Mouse (Mus musculus) left cerebral cortex, adult 2 months (tissue): Measurements from ENCODE around the gene 9530053A07Rik. TPM values are rescaled to one million over a fixed set of nuclear protein-coding genes. Genes with fewer than 3 reads are reported as not detected.
A peak's percentile ranks its signal among the peaks of the same experiment; 100 is the strongest.

Experiments used
- DNase-seq, 2 experiments: peaks; one replicate each; pipeline ENCODE4 v3.0.0; 2021 to 2022; ENCODE audit warnings: low spot score in 2 of 2, mixed read lengths in 1 of 2; ENCODE audit errors: extremely low spot score in 1 of 2
- H3K27ac ChIP-seq: fragments of 200-600 bp; 2 replicates; pipeline ENCODE4 v1.8.1; 2022
- H3K4me3 ChIP-seq: fragments of 200-600 bp; 2 replicates; pipeline ENCODE4 v1.8.1; 2022
- CTCF ChIP-seq: fragments of 200-600 bp; IDR thresholded peaks from 2 replicates; pipeline ENCODE4 v1.8.1; 2022; ENCODE audit warnings: antibody characterized with exemption, mild to moderate bottlenecking, moderate library complexity
- intact Hi-C: fragments of 180-260 bp; cut with DNase I; formaldehyde crosslinking; loops from one replicate; pipeline ENCODE4 v1.15.1; 2025
- total RNA-seq, 2 experiments: library from RNA; stranded (reverse); gene quantifications; 2 replicates each; pipeline ENCODE4 v1.2.3; 2021

9530053A07Rik gene
- total RNA-seq, 2 experiments from 2014 or later: 0.09 TPM; not detected in 1

DNA sequence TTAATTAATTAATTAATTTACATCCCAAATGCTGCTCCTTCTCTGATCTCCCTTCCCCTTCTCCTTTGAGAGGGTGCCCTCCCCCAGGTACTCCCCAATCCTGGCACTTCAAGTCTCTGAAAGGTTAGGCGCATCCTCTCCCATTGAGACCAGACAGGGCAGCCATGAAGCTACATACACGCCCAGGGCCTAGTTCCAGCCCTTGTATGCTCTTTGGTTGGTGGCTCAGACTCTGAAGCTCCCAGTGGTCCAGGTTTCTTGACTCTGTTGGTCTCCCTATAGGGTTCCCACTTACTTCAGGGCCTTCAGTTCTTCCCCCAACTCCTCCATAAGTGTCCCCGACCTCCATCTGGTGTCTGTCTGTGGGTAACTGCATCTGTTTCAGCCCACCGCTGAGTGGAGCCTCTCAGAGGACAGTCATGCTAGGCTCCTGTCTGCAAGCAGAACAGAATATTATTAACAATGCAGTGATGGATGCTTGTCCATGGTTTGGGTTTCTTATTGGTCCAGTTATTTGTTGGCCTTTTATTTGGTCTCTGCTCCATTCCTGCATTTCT is 76.9 kb downstream of the 9530053A07Rik start:
- peak; percentile 39 for TF ChIP-seq CTCF
- Histone ChIP-seq H3K27ac (no peak overlapping the region), H3K4me3 (no peak overlapping the region)
- intact Hi-C loops: loop anchor here (5.0 kb wide), 1 partner anchor 61 kb away; the partner anchor contains the start of gene Eid2
- no peak for DNase-seq

DNA sequence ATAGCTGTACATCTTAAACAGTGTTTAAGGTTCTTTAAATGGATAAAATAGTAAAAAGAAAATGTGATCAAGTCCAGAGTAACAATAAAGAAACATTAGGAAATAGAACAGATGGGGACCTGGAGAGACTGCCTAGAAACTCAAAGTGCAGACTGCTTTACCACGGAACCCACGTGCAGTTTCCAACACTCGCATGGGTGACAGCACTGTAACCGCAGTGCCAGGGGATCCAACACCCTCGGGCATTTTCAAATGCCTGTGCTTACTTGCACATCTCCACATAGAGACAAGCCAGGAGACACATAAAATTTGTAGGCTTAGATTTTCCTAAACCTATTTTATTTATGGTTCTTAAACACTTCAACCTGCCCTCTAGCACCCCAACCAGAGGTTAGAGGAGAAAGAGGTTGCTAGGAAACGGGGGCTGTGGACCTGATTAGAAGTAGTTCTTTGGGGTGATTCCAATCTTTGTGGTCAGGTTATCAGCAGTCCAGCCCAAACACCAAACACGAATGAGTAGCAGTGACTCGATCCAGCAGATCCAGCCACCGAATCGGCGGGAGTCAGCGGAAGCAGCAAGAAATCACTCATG is 79.2 kb downstream of the 9530053A07Rik start:
- peak overlapping the region; percentile 45; the same call in 1 of the 2 replicates for H3K27ac ChIP-seq
- intact Hi-C loops: loop anchor here (5.0 kb wide), 1 partner anchor 59 kb away; the partner anchor contains the start of gene Eid2

GRCm38 (mm10) chr7:28208988-28209508 is 79.8 kb downstream of the 9530053A07Rik start:
- Histone ChIP-seq H3K4me3 (peak overlapping the region; percentile 13), H3K27ac (peak overlapping the region; percentile 38; the same call in 1 of the 2 replicates)
- intact Hi-C loops: loop anchor here (5.0 kb wide), 1 partner anchor 58 kb away; the partner anchor contains the start of gene Eid2
- no peak for TF ChIP-seq CTCF
- DNase-seq: peak; percentile 62 to 66

More for the DNA sequence above, 79.2 kb downstream of the 9530053A07Rik start:
- no peak for DNase-seq
- peak overlapping the region; percentile 13 for H3K4me3 ChIP-seq
- no peak for TF ChIP-seq CTCF

- TF ChIP-seq CTCF: no peak; the same call in none of the 2 replicates
- no peak for DNase-seq
- intact Hi-C loops: loop anchor here (5.0 kb wide), 1 partner anchor 63 kb away; no protein-coding TSS in a partner anchor
Observed at GRCm38 (mm10) chr7:28210731-28211130, 81.5 kb downstream of the 9530053A07Rik start.

DNA sequence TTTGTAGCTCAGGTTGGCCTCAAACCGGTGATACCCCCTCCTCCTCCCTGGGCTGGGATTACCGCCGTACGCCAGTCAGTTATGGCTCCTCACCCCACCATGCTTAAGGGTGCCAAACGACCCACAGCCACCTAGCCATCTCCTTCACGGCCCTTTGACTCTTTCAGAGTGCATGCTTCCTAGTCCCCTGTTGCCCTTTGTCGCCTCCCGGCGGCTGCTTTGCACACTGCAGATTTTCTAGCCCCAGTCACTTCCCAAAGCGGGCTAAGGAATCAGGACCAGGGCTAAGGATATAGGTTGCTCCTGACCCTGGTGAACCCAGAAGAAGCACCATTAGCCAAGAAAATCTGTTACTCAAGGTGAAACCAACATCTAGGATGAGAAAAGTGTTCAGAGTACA is 84.9 kb downstream of the 9530053A07Rik start:
- intact Hi-C loops: loop anchor here (5.0 kb wide), 1 partner anchor 67 kb away; no protein-coding TSS in a partner anchor

More at GRCm38 (mm10) chr7:28210731-28211130, 81.5 kb downstream of the 9530053A07Rik start:
- no peak overlapping the region for H3K4me3 ChIP-seq
- H3K27ac ChIP-seq: no peak overlapping the region

More for the DNA sequence above, 84.9 kb downstream of the 9530053A07Rik start:
- no peak overlapping the region for H3K4me3 ChIP-seq
- no peak overlapping the region for H3K27ac ChIP-seq
- peak; percentile 72 for TF ChIP-seq CTCF
- peak; percentile 46 to 62 for DNase-seq

Other genes with a start within 250 kb of the 9530053A07Rik start
- gene Zfp974, start 200.0 kb upstream of the 9530053A07Rik start, total RNA-seq: 10 to 100 TPM; 14.9 to 19.3 TPM
- gene Zfp780b, start 150.3 kb upstream of the 9530053A07Rik start, total RNA-seq: 10 to 100 TPM; 19.2 to 22.1 TPM
- 1 to 10 TPM; 7.0 to 7.1 TPM for gene Zfp850, start 115.4 kb upstream of the 9530053A07Rik start, total RNA-seq
- gene Psmc4, start 79.4 kb upstream of the 9530053A07Rik start, total RNA-seq: 100 to 1,000 TPM; 127 to 130 TPM
- gene Fcgbp, start 58.2 kb upstream of the 9530053A07Rik start, total RNA-seq: under 1 TPM; 0.26 to 0.36 TPM
- gene Fbl, start 40.2 kb downstream of the 9530053A07Rik start, total RNA-seq: 10 to 100 TPM; 50.0 to 52.1 TPM
- gene Dyrk1b, start 50.0 kb downstream of the 9530053A07Rik start, total RNA-seq: 10 to 100 TPM; 49.8 to 50.2 TPM
- gene Eid2, start 138.4 kb downstream of the 9530053A07Rik start, total RNA-seq: 10 to 100 TPM; 63.3 to 64.4 TPM
- gene Eid2b, start 148.3 kb downstream of the 9530053A07Rik start, total RNA-seq: 10 to 100 TPM; 32.3 to 33.4 TPM
- gene Selenov, start 161.7 kb downstream of the 9530053A07Rik start, total RNA-seq: 1 to 10 TPM in 1 of 2 experiments, under 1 TPM in 1; 0.79 to 1.1 TPM
- gene Dll3, start 172.8 kb downstream of the 9530053A07Rik start, total RNA-seq: 1 to 10 TPM; 1.1 to 1.9 TPM
- gene Timm50, start 182.6 kb downstream of the 9530053A07Rik start, total RNA-seq: 10 to 100 TPM; 41.7 to 47.0 TPM
- 100 to 1,000 TPM; 124 to 126 TPM for gene Supt5, start 209.3 kb downstream of the 9530053A07Rik start, total RNA-seq
- 100 to 1,000 TPM; 440 to 450 TPM for gene Rps16, start 221.2 kb downstream of the 9530053A07Rik start, total RNA-seq
- 1 to 10 TPM; 7.1 to 7.7 TPM for gene Plekhg2, start 243.1 kb downstream of the 9530053A07Rik start, total RNA-seq